Mouse (Mus musculus): ENCODE results near the gene Olfr9. TPM values are rescaled to one million over a fixed set of nuclear protein-coding genes. Genes with fewer than 3 reads are reported as not detected.
"Not testable (repeated sequence)": the region's sequence is repeated elsewhere in the genome, so short reads cannot be mapped to it uniquely, and the experiment has no call there.

The Olfr9 gene
- not detected for total RNA-seq (2021)
- long read RNA-seq, experiment 1: 0 reads
- long read RNA-seq, experiment 2: 0 reads

GRCm38 (mm10) chr10:128989131-128989530 lies at the start of gene Olfr9:
Gene Olfr9 (plus strand): TSS chr10:128989431.
- intact Hi-C loops (cut with DNase I; ENCODE audit: low total_unique reads): not testable (repeated sequence)

GRCm38 (mm10) chr10:128940475-128941061 lies 48.7 kb upstream of the Olfr9 start:
- intact Hi-C loops (cut with DNase I; ENCODE audit: low total_unique reads): no loop called here
- no peak for DNase-seq

More at GRCm38 (mm10) chr10:128989131-128989530, at the start of gene Olfr9:
- not testable (repeated sequence) for DNase-seq

DNA sequence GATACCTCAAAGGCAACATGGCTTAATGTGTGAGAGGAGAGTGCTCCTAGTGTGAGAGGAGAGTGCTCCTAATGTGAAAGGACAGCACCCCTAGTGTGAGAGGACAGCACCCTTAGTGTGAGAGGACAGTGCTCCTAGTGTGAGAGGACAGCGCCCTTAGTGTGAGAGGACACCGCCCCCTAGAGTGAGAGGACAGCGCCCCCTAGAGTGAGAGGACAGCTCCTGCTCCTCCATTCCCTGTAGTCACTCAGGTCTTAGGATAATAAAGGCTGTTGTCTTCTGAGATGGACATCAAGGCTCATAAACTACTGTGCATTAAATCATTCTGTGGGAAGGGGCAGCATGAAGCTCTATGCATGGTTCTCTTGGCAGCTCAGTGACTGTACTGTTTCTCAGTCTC lies 43.6 kb upstream of the Olfr9 start:
- intact Hi-C loops (cut with DNase I; ENCODE audit: low total_unique reads): loop anchor here (5.0 kb wide), 1 partner anchor 33 kb away; no protein-coding TSS in a partner anchor
- peak; percentile 72 for DNase-seq

DNA sequence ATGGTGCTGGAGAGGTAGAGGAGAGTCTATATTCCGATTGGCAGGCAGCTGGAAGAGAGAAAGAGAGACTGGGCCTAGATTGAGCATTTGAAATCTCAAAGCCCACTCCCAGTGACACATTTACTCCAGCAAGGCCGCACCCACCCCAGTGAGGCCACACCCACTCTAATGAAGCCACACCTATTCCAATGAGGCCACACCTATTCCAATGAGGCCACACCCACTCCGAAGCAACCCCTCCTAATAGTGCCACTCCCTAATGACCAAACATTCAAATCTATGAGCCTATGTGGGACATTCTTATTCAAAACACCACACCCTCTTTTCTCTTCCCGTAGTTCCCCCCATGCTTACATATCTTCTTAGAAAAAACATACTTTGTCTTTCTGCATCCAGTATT lies 41.7 kb upstream of the Olfr9 start:
- DNase-seq: no peak
- intact Hi-C loops (cut with DNase I; ENCODE audit: low total_unique reads): loop anchor here (5.0 kb wide), 1 partner anchor 35 kb away; no protein-coding TSS in a partner anchor

DNA sequence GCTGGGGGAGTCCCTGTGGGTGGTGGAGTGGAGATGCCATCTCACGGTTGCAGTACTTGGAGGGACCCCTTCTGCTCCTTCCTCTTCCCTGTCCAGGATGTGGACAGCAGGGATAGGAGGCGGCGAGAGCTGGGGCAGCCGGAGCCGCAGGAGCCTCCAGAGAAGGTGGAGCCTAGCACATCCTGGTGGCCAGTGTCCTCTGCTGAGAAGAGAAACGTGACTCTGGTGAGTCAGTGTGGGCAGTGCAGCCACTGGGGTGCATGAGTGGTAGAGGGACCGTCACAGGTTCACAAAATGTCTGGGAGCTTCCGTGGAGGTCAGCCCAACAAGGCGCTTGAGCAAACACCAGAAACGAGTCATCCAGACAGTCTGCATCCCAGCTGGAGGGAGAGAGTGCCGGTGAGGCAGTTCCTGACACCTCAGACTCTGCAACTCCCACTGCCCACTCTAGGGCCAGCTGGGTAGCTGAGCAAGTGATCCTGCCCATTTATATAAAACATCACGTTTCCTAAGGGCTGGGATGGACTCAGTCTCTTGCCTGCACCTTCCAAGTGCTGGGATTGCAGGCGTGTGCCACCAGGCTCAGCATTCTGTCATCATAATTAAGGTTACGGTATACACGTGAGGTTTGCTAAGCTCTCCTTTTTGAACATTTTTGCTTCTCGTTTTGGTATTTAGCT lies 38.9 kb upstream of the Olfr9 start:
- DNase-seq: no peak
- intact Hi-C loops (cut with DNase I; ENCODE audit: low total_unique reads): loop anchor here (10.0 kb wide), 1 partner anchor 106 kb away; no protein-coding TSS in a partner anchor

GRCm38 (mm10) chr10:128958340-128958739 lies 30.9 kb upstream of the Olfr9 start:
- DNase-seq: no peak
- intact Hi-C loops (cut with DNase I; ENCODE audit: low total_unique reads): loop anchor here (10.0 kb wide), 1 partner anchor 114 kb away; no protein-coding TSS in a partner anchor

- DNase-seq: no peak
- intact Hi-C loops (cut with DNase I; ENCODE audit: low total_unique reads): no loop called here
Measured at GRCm38 (mm10) chr10:128960142-128960541, 29.1 kb upstream of the Olfr9 start.

DNA sequence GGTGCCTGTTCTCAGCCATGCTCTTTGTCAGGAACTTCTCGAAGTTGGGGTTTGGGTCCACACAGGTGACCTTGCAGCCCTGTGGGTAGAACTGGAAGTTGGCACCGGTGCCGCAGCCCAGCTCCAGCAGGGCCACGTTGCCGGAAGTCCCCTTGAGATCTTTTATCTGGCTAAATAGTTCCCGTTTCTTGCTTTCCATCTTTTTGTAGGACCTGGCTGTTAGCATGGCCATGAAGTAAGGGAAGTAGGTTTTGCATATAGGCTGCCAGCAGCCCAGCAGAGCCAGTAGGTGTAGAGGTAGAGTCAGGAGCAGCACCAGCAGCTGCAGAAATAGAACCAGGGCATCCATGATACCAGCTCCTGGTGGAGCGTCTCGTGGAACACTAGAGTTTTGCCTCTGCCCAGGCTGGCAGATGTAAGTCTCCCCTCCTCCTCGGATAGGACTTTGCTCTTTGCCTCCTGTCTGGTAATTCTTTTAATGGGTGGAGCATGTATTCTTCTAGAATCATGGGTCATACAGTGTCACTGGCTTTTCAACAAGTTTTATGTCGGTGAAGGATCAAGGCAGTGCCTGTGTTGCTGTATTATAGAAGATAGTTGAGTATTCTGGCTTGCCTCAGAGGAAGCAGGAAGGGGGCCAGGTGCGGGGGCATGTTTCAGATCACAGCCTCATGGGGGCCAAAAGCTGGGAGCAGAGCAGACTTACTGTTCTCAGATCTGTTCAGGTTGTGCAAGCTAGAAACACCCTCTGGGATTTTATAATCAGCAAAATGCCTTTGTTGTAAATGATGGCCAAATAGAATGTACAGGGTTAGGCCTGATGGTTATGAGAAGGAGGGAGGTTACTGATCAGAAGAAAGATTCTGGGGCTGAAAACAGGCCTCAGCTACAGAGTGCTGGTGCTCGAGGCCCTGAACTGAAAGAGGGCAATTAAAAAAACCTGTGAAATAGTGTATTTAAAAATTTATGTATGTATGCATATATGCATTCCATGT lies 28.3 kb upstream of the Olfr9 start, which contains the start of gene Mettl7b:
Gene Mettl7b (minus strand): TSS at position 399 of the 995 bp plus-strand sequence.
- DNase-seq: no peak
- intact Hi-C loops (cut with DNase I; ENCODE audit: low total_unique reads): no loop called here

DNA sequence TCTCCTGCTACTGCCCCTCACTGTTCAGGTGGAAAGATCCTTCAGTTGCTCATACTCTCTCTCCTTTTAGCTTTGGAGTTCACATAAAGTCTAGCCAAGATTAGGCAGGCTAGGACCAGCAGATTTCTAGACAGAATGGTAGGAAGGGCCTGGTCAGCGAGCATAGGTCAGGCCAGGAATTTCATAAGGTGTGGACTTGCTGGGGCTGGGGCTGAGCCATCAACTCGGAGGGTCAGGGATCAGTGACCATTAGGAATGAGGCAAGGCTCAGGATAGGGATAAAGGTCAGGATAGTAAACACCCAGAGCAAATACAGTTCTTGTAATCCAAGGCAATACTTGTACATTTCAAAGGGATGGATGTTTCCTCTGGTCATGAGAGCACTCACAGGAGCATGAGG lies 24.3 kb upstream of the Olfr9 start:
- no peak for DNase-seq
- intact Hi-C loops (cut with DNase I; ENCODE audit: low total_unique reads): no loop called here

- no peak for DNase-seq
- intact Hi-C loops (cut with DNase I; ENCODE audit: low total_unique reads): no loop called here
Measured at GRCm38 (mm10) chr10:128965871-128966270, 23.4 kb upstream of the Olfr9 start.

- no peak for DNase-seq
- intact Hi-C loops (cut with DNase I; ENCODE audit: low total_unique reads): no loop called here
Measured at GRCm38 (mm10) chr10:128968341-128968749, 20.9 kb upstream of the Olfr9 start.

DNA sequence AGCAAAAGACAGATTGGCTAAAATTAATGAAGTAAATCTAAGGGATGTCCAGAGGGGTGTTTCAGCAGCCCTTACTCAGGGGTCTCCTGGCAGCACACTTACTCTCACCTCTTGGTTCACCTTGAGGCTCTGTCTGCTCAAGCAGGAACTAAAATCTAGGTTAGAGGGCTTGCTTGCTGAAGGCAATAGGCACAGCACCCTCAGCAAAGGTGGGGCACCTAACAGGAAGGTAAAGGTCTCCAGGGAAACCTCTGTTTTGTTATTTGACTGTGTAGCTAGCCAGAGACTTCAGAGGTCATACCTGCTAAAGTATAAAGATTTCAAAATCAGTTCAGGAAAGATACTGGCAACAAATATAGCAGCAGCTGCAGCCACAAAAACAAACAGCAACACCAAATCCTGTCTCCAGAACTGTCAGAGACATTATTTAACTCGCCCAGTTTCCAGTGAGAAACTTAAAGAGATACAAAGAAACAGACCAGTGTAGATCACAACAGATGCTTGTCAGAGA lies 18.4 kb upstream of the Olfr9 start:
- intact Hi-C loops (cut with DNase I; ENCODE audit: low total_unique reads): loop anchor here (10.0 kb wide), 1 partner anchor 56 kb away; no protein-coding TSS in a partner anchor
- no peak for DNase-seq

DNA sequence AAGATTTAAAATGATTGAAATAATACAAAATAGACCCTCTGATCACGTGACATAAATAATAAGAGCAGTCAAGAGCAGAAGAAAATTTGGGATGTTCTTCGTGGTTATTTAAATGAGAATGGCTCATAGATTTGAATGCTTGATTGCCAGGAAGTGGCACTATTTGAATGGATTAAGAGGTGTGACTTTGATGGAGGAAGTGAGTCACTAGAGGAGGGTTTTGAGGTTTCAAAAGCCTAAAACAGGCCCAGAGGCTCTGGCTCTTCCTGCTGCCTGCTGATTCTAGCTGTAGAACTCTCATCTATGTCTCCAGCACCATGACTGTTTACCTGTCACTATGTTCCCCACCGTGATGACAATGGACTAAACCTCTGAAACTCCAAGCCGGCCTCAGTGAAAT lies 16.4 kb upstream of the Olfr9 start:
- intact Hi-C loops (cut with DNase I; ENCODE audit: low total_unique reads): loop anchor here (10.0 kb wide), 1 partner anchor 58 kb away; no protein-coding TSS in a partner anchor
- no peak for DNase-seq

DNA sequence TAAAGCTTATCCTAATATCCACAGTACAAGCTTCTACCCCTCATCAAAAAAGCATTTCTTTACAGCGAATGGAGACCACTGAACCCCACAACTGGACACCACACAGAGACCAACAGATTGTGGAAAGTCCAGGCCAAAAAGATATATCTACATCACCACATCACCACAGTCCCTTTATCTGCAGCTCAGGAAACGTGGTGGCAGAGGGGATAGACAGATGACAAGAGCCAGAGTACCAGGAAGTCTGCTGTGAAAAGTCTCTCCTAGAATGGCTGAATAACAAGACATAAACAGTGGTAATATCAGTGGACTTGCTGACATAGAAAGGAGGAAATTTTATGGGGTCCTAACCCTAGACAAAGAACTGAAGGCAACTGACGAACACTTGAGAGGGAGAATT lies 12.8 kb upstream of the Olfr9 start:
- intact Hi-C loops (cut with DNase I; ENCODE audit: low total_unique reads): loop anchor here (10.0 kb wide), 1 partner anchor 62 kb away; no protein-coding TSS in a partner anchor
- DNase-seq: no peak

DNA sequence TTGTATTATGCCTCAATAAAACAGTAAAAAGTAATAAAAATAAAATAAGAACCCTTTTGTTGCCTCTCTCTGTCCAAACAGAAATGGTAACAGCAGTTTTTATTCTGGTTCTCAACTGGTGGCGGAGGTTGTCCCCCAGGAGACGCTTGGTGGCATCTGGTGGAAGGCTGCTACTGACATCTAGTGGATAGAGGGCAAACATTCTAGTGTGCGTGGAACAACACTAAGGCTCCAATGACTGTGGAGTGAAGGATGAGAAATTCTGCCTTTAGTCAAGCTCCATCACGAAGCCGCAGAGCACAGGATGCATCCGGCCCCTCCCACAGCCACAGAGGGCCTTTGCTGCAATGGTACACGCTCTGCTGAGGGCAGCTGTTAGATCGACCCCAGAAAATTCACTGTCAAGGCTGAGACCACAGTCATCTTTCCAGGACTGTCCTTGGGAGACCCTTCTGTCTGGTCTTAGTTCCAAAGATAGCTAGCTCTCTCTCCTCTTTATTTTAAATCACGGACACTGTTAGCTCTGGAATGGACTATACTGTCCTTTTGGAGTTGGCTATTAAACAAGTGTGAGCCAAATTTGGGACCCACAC lies 11.6 kb upstream of the Olfr9 start:
- DNase-seq: peak; percentile 49
- intact Hi-C loops (cut with DNase I; ENCODE audit: low total_unique reads): loop anchor here (10.0 kb wide), 1 partner anchor 63 kb away; no protein-coding TSS in a partner anchor

DNA sequence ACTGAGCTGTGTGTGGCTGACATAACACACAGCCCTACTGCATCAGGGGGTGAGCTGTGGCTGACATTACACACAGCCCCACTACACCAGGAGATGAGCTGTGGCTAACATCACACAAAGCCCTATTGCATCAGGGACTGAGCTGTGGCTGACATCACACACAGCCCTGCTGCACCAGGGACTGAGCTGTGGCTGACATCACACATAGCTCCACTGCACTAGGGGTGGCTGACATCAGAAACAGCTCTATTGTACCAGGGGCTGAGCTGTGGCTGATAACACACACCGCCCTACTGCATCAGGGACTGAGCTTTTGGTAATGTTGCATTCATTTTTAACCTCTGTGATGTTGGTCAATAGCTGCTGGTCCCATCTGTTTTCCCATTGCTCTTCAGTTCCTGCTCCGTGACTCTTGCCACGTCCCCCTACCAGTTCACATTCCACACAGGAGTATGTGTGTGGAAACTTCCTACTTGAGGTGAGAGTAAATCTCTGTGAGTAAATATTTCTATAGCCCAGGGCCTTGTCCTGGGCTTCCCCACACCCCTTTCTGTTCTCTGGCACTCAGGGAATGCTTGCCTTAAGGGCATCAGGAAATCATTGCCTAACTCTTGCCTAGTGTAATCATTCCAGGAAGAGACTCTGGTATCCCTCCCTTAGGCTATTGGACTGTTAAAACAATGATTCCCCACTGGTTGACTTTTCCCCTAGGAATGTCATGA lies 8.4 kb upstream of the Olfr9 start:
- no peak for DNase-seq
- intact Hi-C loops (cut with DNase I; ENCODE audit: low total_unique reads): no loop called here

DNA sequence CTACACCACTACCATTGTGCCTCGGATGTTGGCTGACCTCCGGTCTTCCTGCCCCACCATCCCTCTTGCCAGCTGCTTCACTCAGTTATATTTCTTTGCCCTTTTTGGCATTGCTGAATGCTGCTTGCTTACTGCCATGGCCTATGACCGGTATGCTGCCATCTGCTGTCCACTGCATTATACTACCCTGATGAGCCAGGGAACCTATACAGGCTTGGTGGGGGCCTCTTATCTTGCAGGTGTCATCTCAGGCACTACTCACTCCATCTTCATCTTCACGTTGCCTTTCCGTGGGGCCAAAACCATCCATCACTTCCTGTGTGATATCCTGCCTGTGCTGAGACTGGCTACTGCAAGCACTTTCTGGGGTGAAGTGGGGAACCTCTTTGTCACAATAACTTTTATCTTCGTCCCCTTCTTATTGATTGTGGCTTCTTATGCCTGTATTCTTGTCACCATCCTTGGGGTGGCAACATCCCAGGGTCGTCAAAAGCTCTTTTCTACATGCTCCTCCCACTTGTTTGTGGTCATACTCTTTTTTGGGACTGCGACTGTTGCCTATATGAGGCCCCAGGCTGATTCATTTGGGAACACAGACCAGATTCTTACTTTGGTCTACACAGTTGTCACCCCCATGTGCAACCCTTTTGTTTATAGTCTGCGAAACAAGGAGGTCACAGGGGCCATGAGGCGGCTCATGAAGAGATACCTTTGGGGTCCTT lies 1.1 kb downstream of the Olfr9 start:
- DNase-seq; intact Hi-C loops (cut with DNase I; ENCODE audit: low total_unique reads): not testable (repeated sequence)

DNA sequence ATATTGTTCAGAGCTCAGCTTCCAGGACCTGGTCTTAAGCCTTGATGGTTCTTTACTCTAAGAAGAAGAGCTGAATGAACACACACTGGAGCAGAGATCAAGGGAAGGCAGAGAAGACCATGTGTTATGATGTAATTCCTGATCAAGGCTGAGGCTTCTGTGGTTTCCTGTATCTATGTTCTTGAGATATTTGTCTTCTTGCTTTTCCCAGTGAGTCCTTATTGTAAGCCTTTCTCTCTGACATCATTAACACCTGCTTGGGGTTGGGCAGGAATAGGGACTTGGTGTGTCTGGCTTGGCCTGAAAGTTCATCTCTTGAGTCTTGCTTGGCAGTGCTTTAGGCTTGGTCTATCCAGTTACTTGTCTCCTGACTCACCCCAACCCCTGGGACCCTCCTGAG lies 1.8 kb downstream of the Olfr9 start:
- intact Hi-C loops (cut with DNase I; ENCODE audit: low total_unique reads): no loop called here
- no peak for DNase-seq
